Mouse (Mus musculus) neural tube, embryonic 12.5 days (tissue): Measurements from ENCODE around the gene Dnajb11. TPM values are rescaled to one million over a fixed set of nuclear protein-coding genes. Genes with fewer than 3 reads are reported as not detected.

Experiments
- ATAC-seq: fragments of 200-750 bp; cut with Nextera tagmentation; 2 replicates; pipeline ENCODE4 v1.8.0; 2017; ENCODE audit warnings: low read depth, mild to moderate bottlenecking, moderate TSS enrichment, moderate library complexity; ENCODE audit not compliant: low FRiP score
- H3K27ac ChIP-seq: fragments of 300-500 bp; sonication (generic); 2 replicates; pipeline ENCODE4 v1.5.1; 2016
- H3K27me3 ChIP-seq: fragments of 300-500 bp; sonication (generic); replicated peaks from 2 replicates; pipeline ENCODE4 v1.6.1; 2016; ENCODE audit warnings: mild to moderate bottlenecking
- H3K36me3 ChIP-seq: fragments of 300-500 bp; sonication (generic); 2 replicates; pipeline ENCODE4 v1.6.1; 2016; ENCODE audit warnings: mild to moderate bottlenecking
- H3K4me1 ChIP-seq: fragments of 300-500 bp; sonication (generic); 2 replicates; pipeline ENCODE4 v1.6.1; 2016
- H3K4me2 ChIP-seq: fragments of 300-500 bp; sonication (generic); replicated peaks from 2 replicates; pipeline ENCODE4 v1.6.1; 2016; ENCODE audit warnings: mild to moderate bottlenecking
- H3K4me3 ChIP-seq: fragments of 300-500 bp; sonication (generic); 2 replicates; pipeline ENCODE4 v1.5.1; 2016
- H3K9ac ChIP-seq: fragments of 300-500 bp; sonication (generic); 2 replicates; pipeline ENCODE4 v1.6.1; 2016; ENCODE audit warnings: mild to moderate bottlenecking
- H3K9me3 ChIP-seq: fragments of 300-500 bp; sonication (generic); 2 replicates; pipeline ENCODE4 v1.6.1; 2016; ENCODE audit warnings: mild to moderate bottlenecking
- WGBS: fragments of 180-500 bp; shearing (Covaris S2); methylation state at CpG from one replicate; pipeline ENCODE4 v1.1.7; 2016; 5-methylcytosine and 5-hydroxymethylcytosine counted together
- polyA plus RNA-seq: library from polyadenylated mRNA; unstranded; fragments of >200 nt; fragmentation: Nextera tagmentation; extraction: Ambion mirVana; gene quantifications from 2 replicates; pipeline ENCODE4 v1.2.1, GENCODE M21; 2016

The Dnajb11 gene
- polyA plus RNA-seq, 1 experiment from 2014 or later: 112 TPM

DNA sequence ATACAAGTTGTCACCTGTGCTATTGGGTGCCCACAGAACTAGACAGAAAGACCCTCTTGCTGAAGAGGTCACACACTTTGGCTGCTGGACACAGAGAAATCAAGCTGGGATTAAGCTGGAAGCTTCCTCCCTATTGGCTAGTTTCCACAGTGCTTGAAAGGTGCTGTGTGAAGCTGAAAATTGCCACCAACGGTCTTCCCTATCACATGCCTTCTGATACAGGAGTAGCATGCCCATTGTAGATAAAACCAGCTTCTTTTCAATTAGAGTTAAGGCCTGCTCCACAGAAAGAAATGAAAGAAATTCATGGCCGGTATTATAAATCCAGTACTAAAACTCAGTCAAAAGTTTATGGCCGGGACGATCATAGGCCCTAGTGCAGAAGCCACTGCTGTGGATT is 4.9 kb upstream of the Dnajb11 start:
- H3K4me1 ChIP-seq: peaks cover 5% of the 10 kb centered on the region
- H3K27me3 ChIP-seq: no peaks in the 10 kb centered on the region
- no peak overlapping the region for H3K27ac ChIP-seq
- no peak overlapping the region for H3K9ac ChIP-seq
- WGBS: 94% methylated on average over 4 of the region's 4 CpGs
- no peak for ATAC-seq
- no peak overlapping the region for H3K4me3 ChIP-seq
- no peaks in the 10 kb centered on the region for H3K36me3 ChIP-seq
- H3K4me2 ChIP-seq: no peak overlapping the region
- no peaks in the 10 kb centered on the region for H3K9me3 ChIP-seq

DNA sequence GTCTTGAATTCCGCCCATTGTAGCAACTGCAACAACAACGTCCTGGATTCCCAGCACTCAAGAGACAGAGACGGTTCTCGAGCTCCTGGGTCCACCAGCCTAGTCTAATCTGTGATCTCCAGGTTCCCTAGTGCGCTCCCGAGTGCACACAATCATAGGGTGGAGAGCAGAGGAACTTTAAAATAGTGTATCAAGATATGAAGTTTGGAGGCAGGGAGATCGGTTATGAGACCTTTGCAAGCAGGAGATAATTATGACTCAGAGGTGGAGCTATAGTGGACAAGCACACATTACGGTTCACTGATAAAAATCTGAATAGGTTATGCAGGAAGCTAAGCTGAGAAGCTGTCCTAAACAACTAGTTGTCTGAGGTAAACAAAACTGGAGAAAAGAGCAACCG is 872 bp upstream of the Dnajb11 start:
- H3K4me1 ChIP-seq: peaks cover 15% of the 10 kb centered on the region
- H3K36me3 ChIP-seq: no peaks in the 10 kb centered on the region
- peak overlapping the region; percentile 52 for H3K4me3 ChIP-seq
- no peak for ATAC-seq
- WGBS: 14% methylated on average over 9 of the region's 9 CpGs
- no peaks in the 10 kb centered on the region for H3K9me3 ChIP-seq
- H3K4me2 ChIP-seq: peak overlapping the region; percentile 80
- no peak overlapping the region for H3K27ac ChIP-seq
- H3K9ac ChIP-seq: peak overlapping the region; percentile 48
- no peaks in the 10 kb centered on the region for H3K27me3 ChIP-seq

DNA sequence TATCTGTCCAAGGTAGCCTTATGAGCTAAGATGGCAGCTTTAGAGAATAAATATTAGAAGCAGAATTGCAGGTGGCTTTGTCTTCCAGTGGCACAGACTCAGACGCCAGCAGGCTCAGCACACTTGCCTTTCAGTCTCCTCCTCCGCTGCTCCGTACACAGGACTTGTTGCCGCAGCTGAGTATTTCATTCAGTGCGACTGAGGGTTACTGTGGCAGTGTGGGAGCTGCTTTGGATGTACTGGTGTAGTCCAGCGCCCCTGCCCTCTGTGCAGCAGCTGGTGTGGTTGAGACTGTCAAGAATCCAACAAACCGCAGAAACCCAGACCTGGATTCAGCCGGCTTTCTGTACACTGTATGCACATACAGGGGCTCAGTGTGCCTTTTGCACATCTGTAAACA is 14.8 kb downstream of the Dnajb11 start:
- no peak overlapping the region for H3K4me3 ChIP-seq
- WGBS: 91% methylated on average over 8 of the region's 8 CpGs
- no peak overlapping the region for H3K27ac ChIP-seq
- ATAC-seq: no peak
- H3K27me3 ChIP-seq: no peaks in the 10 kb centered on the region
- no peak overlapping the region for H3K9ac ChIP-seq
- peaks cover 62% of the 10 kb centered on the region for H3K36me3 ChIP-seq
- H3K4me2 ChIP-seq: no peak overlapping the region
- no peaks in the 10 kb centered on the region for H3K9me3 ChIP-seq
- no peaks in the 10 kb centered on the region for H3K4me1 ChIP-seq

DNA sequence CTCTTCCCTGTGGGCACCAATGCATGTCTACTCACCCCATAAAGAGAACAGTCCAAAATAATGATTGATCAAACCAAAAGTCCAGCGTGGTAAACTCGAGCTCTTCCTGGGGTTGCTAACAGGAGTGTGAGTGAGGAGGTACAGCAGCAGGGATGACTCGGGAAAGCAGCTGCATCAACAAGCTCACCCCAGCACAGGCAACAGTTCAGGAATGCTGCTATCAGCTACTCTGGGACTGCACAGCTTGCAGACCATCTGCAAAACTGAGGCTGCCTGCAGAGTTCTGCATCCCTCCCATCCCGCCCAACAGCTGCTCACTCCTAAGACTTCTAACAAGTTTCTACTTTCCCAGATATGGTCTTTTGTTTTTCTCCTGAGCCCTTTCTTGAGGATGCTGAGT is 15.7 kb downstream of the Dnajb11 start:
- Histone ChIP-seq H3K9ac (no peak overlapping the region), H3K27me3 (no peaks in the 10 kb centered on the region), H3K4me3 (no peak overlapping the region), H3K4me2 (no peak overlapping the region), H3K36me3 (peaks cover 53% of the 10 kb centered on the region), H3K4me1 (no peaks in the 10 kb centered on the region), H3K9me3 (no peaks in the 10 kb centered on the region), H3K27ac (no peak overlapping the region)
- 75% methylated on average over 4 of the region's 4 CpGs for WGBS
- ATAC-seq: no peak

DNA sequence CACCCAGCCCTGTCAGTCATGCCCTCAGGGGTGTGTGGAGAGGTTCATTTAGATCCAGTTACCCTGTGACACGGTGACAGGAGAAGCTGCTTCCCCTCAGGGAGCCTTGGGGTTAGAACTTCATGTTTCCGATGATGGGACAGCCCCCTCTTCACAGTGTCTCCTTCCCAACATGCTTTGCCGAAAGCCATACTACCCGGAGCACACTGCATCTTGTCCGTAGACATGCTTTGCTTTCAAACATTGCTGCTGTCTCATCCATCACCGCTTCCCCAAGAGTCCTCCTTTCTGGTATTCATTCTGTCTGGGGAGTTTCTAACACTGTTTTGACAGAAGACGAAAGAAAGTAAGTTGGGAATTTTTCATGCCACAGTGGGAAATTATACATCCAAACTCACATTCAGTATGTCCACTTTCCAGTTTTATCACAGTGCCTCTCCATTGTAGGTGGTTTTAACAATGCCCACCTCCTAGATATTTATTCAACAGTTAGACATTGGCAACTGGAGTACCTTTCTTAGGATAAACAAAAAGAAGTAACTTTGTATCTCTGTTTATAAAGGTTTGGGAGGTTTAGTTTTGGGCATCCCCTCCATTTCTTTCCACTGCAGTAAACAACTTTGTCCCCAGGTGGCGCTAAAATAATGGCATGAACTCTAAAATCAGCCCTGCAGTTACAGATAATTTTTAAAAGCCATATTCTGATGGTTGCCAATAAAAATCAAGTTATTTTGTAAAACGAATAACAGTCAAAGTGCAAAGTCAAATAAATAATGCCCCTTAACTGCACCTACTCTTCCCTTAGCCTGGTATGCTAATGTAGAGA is 18.8 kb downstream of the Dnajb11 start:
- ATAC-seq: no peak
- Histone ChIP-seq H3K4me3 (no peak overlapping the region), H3K9ac (no peak overlapping the region), H3K4me1 (no peaks in the 10 kb centered on the region), H3K4me2 (no peak overlapping the region), H3K9me3 (no peaks in the 10 kb centered on the region), H3K27me3 (no peaks in the 10 kb centered on the region), H3K36me3 (peaks cover 23% of the 10 kb centered on the region), H3K27ac (no peak overlapping the region)
- 50% methylated on average over 9 of the region's 9 CpGs for WGBS

DNA sequence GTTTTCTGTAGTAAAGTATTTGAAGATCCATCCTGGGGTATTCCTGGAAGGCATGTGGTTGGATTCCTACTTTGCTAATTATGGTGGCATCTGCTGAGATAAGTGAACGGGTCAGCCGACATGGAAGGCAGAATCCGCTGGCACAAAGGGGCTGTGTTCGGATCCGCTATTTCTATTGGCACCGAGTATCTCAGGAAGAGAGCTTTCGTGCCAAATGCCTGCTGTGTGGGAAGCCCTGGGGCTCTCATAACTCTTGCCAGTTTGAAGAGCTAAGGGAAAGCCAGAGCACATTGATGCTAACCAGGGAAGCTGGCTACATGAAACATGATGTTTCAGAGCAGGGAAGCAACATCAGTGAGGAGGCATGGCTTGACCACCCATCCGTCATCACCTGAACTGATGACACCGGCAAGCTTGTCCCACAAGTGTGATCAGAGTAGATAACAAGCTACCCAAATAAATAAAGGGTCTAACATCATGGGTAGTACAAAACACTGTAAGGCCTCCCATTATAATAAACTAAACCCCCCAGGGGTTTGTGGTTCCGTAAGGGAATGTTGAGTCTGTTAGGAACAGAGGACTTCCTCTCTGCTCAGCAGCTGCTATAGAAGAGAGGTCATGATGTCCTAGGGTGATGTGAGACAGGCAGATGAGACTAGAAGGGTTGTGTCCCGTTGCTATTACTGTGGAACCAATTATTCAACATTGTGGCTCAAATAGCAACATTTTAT is 20.2 kb downstream of the Dnajb11 start:
- WGBS: 83% methylated on average over 11 of the region's 11 CpGs
- ATAC-seq: no peak
- Histone ChIP-seq H3K9ac (no peak overlapping the region), H3K4me2 (no peak overlapping the region), H3K4me3 (no peak overlapping the region), H3K9me3 (no peaks in the 10 kb centered on the region), H3K27me3 (no peaks in the 10 kb centered on the region), H3K4me1 (no peaks in the 10 kb centered on the region), H3K36me3 (peaks cover 9% of the 10 kb centered on the region; the same call in 1 of the 2 replicates), H3K27ac (no peak overlapping the region)

DNA sequence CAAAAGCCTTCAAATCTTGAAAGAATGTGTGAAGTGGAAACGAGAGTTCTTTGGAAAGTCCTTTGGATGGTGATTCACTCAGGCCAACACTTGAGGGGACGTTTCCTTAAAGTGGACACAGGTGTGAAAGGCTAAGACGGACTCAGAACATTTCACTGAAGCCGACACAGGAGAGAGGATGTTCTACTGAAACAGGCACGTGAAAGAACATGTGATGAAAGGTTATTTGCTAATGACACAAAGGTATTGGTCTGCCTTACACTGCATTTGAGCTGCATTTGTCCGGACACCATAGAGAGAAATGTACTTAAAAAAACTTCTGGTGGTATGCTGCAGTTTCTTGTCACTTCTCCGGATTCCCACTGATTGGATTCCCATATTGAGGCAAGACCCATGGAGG is 21.1 kb downstream of the Dnajb11 start:
- 0 out of 2 replicates have a peak, but pooled peaks cover 3% of the 10 kb centered on the region for H3K36me3 ChIP-seq
- WGBS: 82% methylated on average over 7 of the region's 7 CpGs
- no peaks in the 10 kb centered on the region for H3K4me1 ChIP-seq
- no peak for ATAC-seq
- H3K9me3 ChIP-seq: no peaks in the 10 kb centered on the region
- no peak overlapping the region for H3K9ac ChIP-seq
- H3K27ac ChIP-seq: no peak overlapping the region
- H3K27me3 ChIP-seq: no peaks in the 10 kb centered on the region
- no peak overlapping the region for H3K4me2 ChIP-seq
- no peak overlapping the region for H3K4me3 ChIP-seq

DNA sequence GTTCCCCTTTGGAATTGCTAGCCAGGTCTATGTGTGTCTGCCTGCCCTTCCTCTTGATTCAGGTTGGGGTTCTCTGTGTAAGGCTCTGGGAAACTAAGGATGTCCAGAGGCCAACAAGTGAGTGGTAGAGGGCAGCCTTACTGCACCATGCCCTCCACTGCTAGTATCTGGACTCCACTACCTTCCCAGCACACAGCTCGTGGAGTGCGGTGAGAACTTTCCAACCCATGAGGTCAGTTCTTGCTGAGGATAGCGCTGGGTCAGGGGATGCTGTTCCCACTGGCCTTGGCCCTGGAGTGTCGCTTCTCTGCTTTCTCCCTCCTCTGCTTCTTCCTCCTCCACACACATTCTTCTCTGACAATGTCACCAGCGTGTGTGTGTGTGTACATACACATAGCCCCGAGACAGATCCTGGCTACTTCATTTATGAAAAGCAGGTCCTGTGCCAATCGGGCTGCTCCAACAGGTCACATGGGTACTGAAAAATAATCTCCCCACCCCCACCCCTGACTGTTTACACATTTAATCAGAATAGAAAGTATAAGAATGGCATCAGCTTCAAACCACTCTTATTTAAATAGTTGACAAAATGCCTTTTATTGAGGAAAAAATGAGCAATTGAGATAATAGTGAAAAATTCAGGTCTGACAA is 22.4 kb downstream of the Dnajb11 start:
- no peaks in the 10 kb centered on the region for H3K27me3 ChIP-seq
- WGBS: 79% methylated on average over 7 of the region's 7 CpGs
- no peak overlapping the region for H3K9ac ChIP-seq
- no peak for ATAC-seq
- no peaks in the 10 kb centered on the region for H3K9me3 ChIP-seq
- H3K4me1 ChIP-seq: no peaks in the 10 kb centered on the region
- H3K4me2 ChIP-seq: no peak overlapping the region
- H3K4me3 ChIP-seq: no peak overlapping the region
- H3K36me3 ChIP-seq: no peaks in the 10 kb centered on the region
- no peak overlapping the region for H3K27ac ChIP-seq

DNA sequence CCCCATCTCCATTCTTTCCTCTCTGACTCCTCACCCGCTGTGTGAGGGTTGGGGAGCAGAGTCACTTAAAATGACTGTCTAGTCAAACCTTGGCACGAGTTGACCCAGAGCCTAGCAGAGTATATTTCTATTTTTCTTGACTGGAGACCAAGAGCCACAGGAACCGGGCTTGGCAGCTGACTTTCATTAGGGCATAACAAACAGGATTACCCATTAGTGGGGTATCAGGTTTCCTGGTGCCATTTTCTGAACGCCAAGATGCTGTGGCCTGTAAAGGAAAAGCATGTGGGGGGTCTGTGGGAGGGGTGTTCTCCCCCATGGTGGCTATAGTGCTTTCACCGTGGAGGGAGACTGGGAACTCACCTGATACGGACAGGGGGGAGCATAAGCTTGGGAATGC is 23.3 kb downstream of the Dnajb11 start:
- Histone ChIP-seq H3K9ac (no peak overlapping the region), H3K9me3 (no peaks in the 10 kb centered on the region), H3K36me3 (no peaks in the 10 kb centered on the region), H3K4me1 (no peaks in the 10 kb centered on the region), H3K4me2 (no peak overlapping the region), H3K27me3 (no peaks in the 10 kb centered on the region), H3K4me3 (no peak overlapping the region), H3K27ac (no peak overlapping the region)
- no peak for ATAC-seq
- 26% methylated on average over 6 of the region's 6 CpGs for WGBS

DNA sequence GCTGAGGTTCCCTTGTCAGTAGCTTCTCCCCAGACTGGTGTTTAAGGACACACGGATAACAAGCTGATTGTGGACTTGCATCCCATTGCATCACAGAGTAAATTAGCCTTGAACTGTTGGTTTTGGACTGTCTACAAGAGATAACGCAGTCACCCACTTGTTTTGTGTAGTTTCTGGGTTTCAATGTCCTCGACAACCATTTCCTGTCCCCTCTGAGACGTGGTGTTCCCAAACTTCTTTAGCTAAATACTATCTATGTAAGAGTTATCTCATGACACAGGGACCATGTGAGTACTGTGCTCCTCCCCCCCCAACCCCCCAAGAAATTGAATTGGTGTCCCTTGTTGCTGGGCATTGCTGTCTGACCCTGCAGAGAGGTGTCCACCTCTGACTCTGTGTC is 23.8 kb downstream of the Dnajb11 start:
- no peak overlapping the region for H3K9ac ChIP-seq
- no peak overlapping the region for H3K27ac ChIP-seq
- ATAC-seq: no peak
- no peak overlapping the region for H3K4me3 ChIP-seq
- H3K27me3 ChIP-seq: no peaks in the 10 kb centered on the region
- H3K4me2 ChIP-seq: no peak overlapping the region
- H3K9me3 ChIP-seq: no peaks in the 10 kb centered on the region
- H3K36me3 ChIP-seq: no peaks in the 10 kb centered on the region
- 74% methylated on average over 4 of the region's 4 CpGs for WGBS
- no peaks in the 10 kb centered on the region for H3K4me1 ChIP-seq

DNA sequence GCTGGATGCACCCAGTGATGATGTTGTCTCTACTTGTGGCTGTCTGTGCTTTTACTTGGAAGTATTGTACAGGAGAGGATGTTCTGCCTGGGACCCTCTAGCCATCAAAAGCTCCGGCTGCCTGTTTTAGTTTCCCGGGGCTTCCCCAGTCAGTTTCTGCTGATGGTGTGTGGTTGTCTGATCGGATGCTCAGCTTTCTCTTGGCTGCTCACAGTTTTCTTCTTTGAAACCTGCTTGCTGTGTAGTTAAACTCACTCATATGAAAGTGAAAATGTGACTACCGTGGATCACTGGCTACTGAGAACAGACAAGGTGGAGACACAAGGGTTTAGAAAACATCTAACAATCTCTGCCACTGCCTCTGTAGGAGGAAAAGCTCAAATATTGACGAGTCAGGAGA is 25.8 kb downstream of the Dnajb11 start:
- Histone ChIP-seq H3K4me3 (no peak overlapping the region), H3K4me2 (no peak overlapping the region), H3K9ac (no peak overlapping the region), H3K4me1 (no peaks in the 10 kb centered on the region), H3K27me3 (no peaks in the 10 kb centered on the region), H3K9me3 (no peaks in the 10 kb centered on the region), H3K27ac (no peak overlapping the region), H3K36me3 (no peaks in the 10 kb centered on the region)
- no peak for ATAC-seq
- WGBS: 84% methylated on average over 5 of the region's 5 CpGs

DNA sequence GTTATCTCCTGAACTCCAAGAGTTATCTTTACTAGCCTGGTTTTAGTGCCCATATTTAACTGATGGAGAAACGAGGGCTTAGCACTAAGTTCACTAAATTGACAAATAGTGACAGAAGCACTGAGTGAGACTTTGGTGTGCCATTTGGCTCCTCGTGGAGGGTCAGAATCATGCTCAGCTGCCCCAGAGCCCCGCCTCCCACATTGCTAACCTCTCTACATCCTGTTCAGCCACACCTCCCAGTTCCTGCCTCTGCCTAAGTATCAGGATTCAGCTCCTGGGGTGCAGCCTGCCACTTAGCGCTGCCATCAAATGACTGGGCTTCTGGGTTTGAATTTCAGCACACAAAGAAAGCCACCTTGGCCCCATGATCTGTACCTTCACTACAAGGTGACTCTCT is 27.7 kb downstream of the Dnajb11 start:
- ATAC-seq: no peak
- no peak overlapping the region for H3K4me3 ChIP-seq
- H3K27ac ChIP-seq: no peak overlapping the region
- no peak overlapping the region for H3K9ac ChIP-seq
- H3K4me1 ChIP-seq: no peaks in the 10 kb centered on the region
- no peaks in the 10 kb centered on the region for H3K9me3 ChIP-seq
- no peaks in the 10 kb centered on the region for H3K27me3 ChIP-seq
- 42% methylated on average over 4 of the region's 4 CpGs for WGBS
- H3K36me3 ChIP-seq: no peaks in the 10 kb centered on the region
- no peak overlapping the region for H3K4me2 ChIP-seq
